Mouse (Mus musculus) cerebellum, adult 9-11 months (tissue): ENCODE data around the gene Zfp410.
"Not testable (repeated sequence)": the region's sequence is repeated elsewhere in the genome, so short reads cannot be mapped to it uniquely, and the experiment has no call there.

Experiments
- DNase-seq: peaks from one replicate; pipeline ENCODE4 v3.0.0; 2022

Gene Zfp410

GRCm38 (mm10) chr12:84316721-84317621, at the start of gene Zfp410:
TSS of gene Zfp410 (plus strand) at chr12:84316852.
- DNase-seq: peak; percentile 88

GRCm38 (mm10) chr12:84267264-84267663, 49.4 kb upstream of the Zfp410 start:
- no peak for DNase-seq

GRCm38 (mm10) chr12:84273366-84273765, 43.3 kb upstream of the Zfp410 start:
- DNase-seq: no peak

GRCm38 (mm10) chr12:84275288-84275687, 41.4 kb upstream of the Zfp410 start:
- no peak for DNase-seq

GRCm38 (mm10) chr12:84276288-84276687, 40.4 kb upstream of the Zfp410 start:
- DNase-seq: no peak

GRCm38 (mm10) chr12:84276799-84277198, 39.9 kb upstream of the Zfp410 start:
- DNase-seq: no peak

- no peak for DNase-seq
These were observed 38.8 kb upstream of the Zfp410 start for GRCm38 (mm10) chr12:84277832-84278231.

GRCm38 (mm10) chr12:84278901-84279300, 37.8 kb upstream of the Zfp410 start:
- DNase-seq: no peak

- DNase-seq: no peak
These were observed 32.3 kb upstream of the Zfp410 start for GRCm38 (mm10) chr12:84284391-84284790.

- peak; percentile 94 for DNase-seq
These were observed 31.6 kb upstream of the Zfp410 start, which contains the start of gene Ptgr2 for GRCm38 (mm10) chr12:84284885-84285592. TSS of gene Ptgr2 (plus strand) at chr12:84285232.

GRCm38 (mm10) chr12:84285593-84285968, 31.1 kb upstream of the Zfp410 start:
- DNase-seq: peak; percentile 7

- peak; percentile 7 for DNase-seq
These were observed 28.2 kb upstream of the Zfp410 start for GRCm38 (mm10) chr12:84288461-84288860.

GRCm38 (mm10) chr12:84297851-84298250, 18.8 kb upstream of the Zfp410 start:
- no peak for DNase-seq

GRCm38 (mm10) chr12:84299265-84299664, 17.4 kb upstream of the Zfp410 start:
- DNase-seq: no peak

GRCm38 (mm10) chr12:84304101-84304500, 12.6 kb upstream of the Zfp410 start:
- no peak for DNase-seq

- DNase-seq: no peak
These were observed 12.1 kb upstream of the Zfp410 start for GRCm38 (mm10) chr12:84304554-84304953.

GRCm38 (mm10) chr12:84311306-84311705, 5.3 kb upstream of the Zfp410 start:
- no peak for DNase-seq

GRCm38 (mm10) chr12:84316006-84316405, 646 bp upstream of the Zfp410 start:
- DNase-seq: no peak

GRCm38 (mm10) chr12:84327111-84327512, 10.5 kb downstream of the Zfp410 start:
- DNase-seq: no peak

- no peak for DNase-seq
These were observed 20.4 kb downstream of the Zfp410 start for GRCm38 (mm10) chr12:84336963-84337625.

- DNase-seq: no peak
These were observed 30.5 kb downstream of the Zfp410 start for GRCm38 (mm10) chr12:84347192-84347591.

GRCm38 (mm10) chr12:84358699-84359098, 42.0 kb downstream of the Zfp410 start:
- not testable (repeated sequence) for DNase-seq
